Mouse (Mus musculus) liver, adult (tissue): Measurements from ENCODE around the gene Rasgef1b.

Experiments
- GATA4 ChIP-seq: IDR thresholded peaks from 2 replicates; pipeline ENCODE4 v1.6.1; 2014; ENCODE audit warnings: mild to moderate bottlenecking, low read length; ENCODE audit not compliant: insufficient replicate concordance

The Rasgef1b gene

GRCm38 (mm10) chr5:99286575-99286974, 442.3 kb downstream of the Rasgef1b start:
- TF ChIP-seq GATA4, result no peak

- TF ChIP-seq GATA4, result no peak
Measured at GRCm38 (mm10) chr5:99286024-99286423, 442.8 kb downstream of the Rasgef1b start.

GRCm38 (mm10) chr5:99284369-99284768, 444.5 kb downstream of the Rasgef1b start:
- no peak; the same call in 1 of the 2 replicates for TF ChIP-seq GATA4

GRCm38 (mm10) chr5:99283636-99284035, 445.2 kb downstream of the Rasgef1b start:
- TF ChIP-seq GATA4, result no peak

GRCm38 (mm10) chr5:99280536-99280935, 448.3 kb downstream of the Rasgef1b start:
- TF ChIP-seq GATA4, result no peak

- 0 out of 2 replicates have a peak, but pooled peaks have one; percentile 9 for TF ChIP-seq GATA4
Measured at GRCm38 (mm10) chr5:99279016-99279757, 449.7 kb downstream of the Rasgef1b start.

GRCm38 (mm10) chr5:99278364-99278763, 450.5 kb downstream of the Rasgef1b start:
- no peak for TF ChIP-seq GATA4

- TF ChIP-seq GATA4, result no peak
Measured at GRCm38 (mm10) chr5:99277536-99277935, 451.3 kb downstream of the Rasgef1b start.

GRCm38 (mm10) chr5:99274119-99274563, 454.7 kb downstream of the Rasgef1b start:
- no peak for TF ChIP-seq GATA4

- TF ChIP-seq GATA4, result no peak
Measured at GRCm38 (mm10) chr5:99271531-99271930, 457.3 kb downstream of the Rasgef1b start.

GRCm38 (mm10) chr5:99269131-99269530, 459.7 kb downstream of the Rasgef1b start:
- TF ChIP-seq GATA4, result no peak

GRCm38 (mm10) chr5:99267338-99267737, 461.5 kb downstream of the Rasgef1b start:
- no peak for TF ChIP-seq GATA4

GRCm38 (mm10) chr5:99266301-99266700, 462.6 kb downstream of the Rasgef1b start:
- TF ChIP-seq GATA4, result no peak

- TF ChIP-seq GATA4, result no peak
Measured at GRCm38 (mm10) chr5:99262197-99262920, 466.5 kb downstream of the Rasgef1b start.

- TF ChIP-seq GATA4, result no peak
Measured at GRCm38 (mm10) chr5:99261121-99261724, 467.6 kb downstream of the Rasgef1b start.
